Mouse (Mus musculus) layer of hippocampus, postnatal 25 days (tissue): ENCODE data around the gene Cacng8. TPM values are rescaled to one million over a fixed set of nuclear protein-coding genes. Genes with fewer than 3 reads are reported as not detected.

Source experiments
- microRNA-seq, 2 experiments: library from miRNA; unstranded; fragments of <30 nt; microRNA quantifications; one replicate each; pipeline ENCODE4 v1.2.0; 2021
- total RNA-seq, 2 experiments: library from RNA; stranded (reverse); gene quantifications; 2 replicates each; pipeline ENCODE4 v1.2.3; 2021

The Cacng8 gene
- total RNA-seq, 2 experiments from 2014 or later: 380 to 428 TPM

Small RNAs within 50 kb of the gene (microRNA-seq; reads per million reads assigned to microRNA genes)
- gene Gm23450: 947 to 959 reads per million in 2 experiments

Other genes with a start within 250 kb of the Cacng8 start
- gene AU018091, start 221.5 kb upstream of the Cacng8 start, total RNA-seq: not detected
- gene Nlrp12, start 140.9 kb upstream of the Cacng8 start, total RNA-seq: under 1 TPM in 1 of 2 experiments, not detected in 1; 0.05 TPM
- gene Myadm, start 101.6 kb upstream of the Cacng8 start, total RNA-seq: 10 to 100 TPM; 73.5 to 82.2 TPM
- gene Prkcg, start 101.5 kb upstream of the Cacng8 start, total RNA-seq: 100 to 1,000 TPM; 540 to 555 TPM
- 100 to 1,000 TPM; 140 TPM for gene Cacng7, start 57.7 kb upstream of the Cacng8 start, total RNA-seq
- 1 to 10 TPM; 1.3 to 2.2 TPM for gene Cacng6, start 33.5 kb downstream of the Cacng8 start, total RNA-seq
- not detected for gene Tarm1, start 111.9 kb downstream of the Cacng8 start, total RNA-seq
- under 1 TPM; 0.54 to 0.99 TPM for gene Oscar, start 225.5 kb downstream of the Cacng8 start, total RNA-seq
- 100 to 1,000 TPM; 576 to 686 TPM for gene Ndufa3, start 226.7 kb downstream of the Cacng8 start, total RNA-seq
- gene Tfpt, start 239.2 kb downstream of the Cacng8 start, total RNA-seq: 10 to 100 TPM; 36.0 to 40.5 TPM
- 10 to 100 TPM; 51.7 to 54.2 TPM for gene Prpf31, start 239.3 kb downstream of the Cacng8 start, total RNA-seq